Mouse (Mus musculus) erythroblast, embryonic 14.5 days (primary cell): Measurements from ENCODE around the gene Flt3. TPM values are rescaled to one million over a fixed set of nuclear protein-coding genes. Genes with fewer than 3 reads are reported as not detected.

Experiments
- H3K27me3 ChIP-seq: 2 replicates; pipeline ENCODE4 v1.6.1; 2012; ENCODE audit warnings: inconsistent platforms; ENCODE audit not compliant: control insufficient read depth
- H3K36me3 ChIP-seq: 2 replicates; pipeline ENCODE4 v1.6.1; 2012; ENCODE audit warnings: mild to moderate bottlenecking, inconsistent platforms; ENCODE audit not compliant: control insufficient read depth
- H3K4me1 ChIP-seq: 2 replicates; pipeline ENCODE4 v1.6.1; 2012; ENCODE audit warnings: inconsistent platforms; ENCODE audit not compliant: control insufficient read depth
- H3K4me3 ChIP-seq: replicated peaks from 2 replicates; pipeline ENCODE3; 2012; ENCODE audit warnings: moderate library complexity, mild to moderate bottlenecking, inconsistent platforms
- H3K9me3 ChIP-seq: 2 replicates; pipeline ENCODE4 v1.6.1; 2012; ENCODE audit warnings: low read length, inconsistent platforms, mixed read lengths; ENCODE audit not compliant: control insufficient read depth
- GATA1 ChIP-seq: IDR thresholded peaks from 2 replicates; pipeline ENCODE4 v1.6.1; 2012; ENCODE audit warnings: low read length, inconsistent platforms, mixed read lengths
- TAL1 ChIP-seq: IDR thresholded peaks from 3 replicates; pipeline ENCODE4 v1.6.1; 2012; ENCODE audit warnings: low read length, inconsistent platforms, mixed read lengths
- polyA plus RNA-seq: library from polyadenylated mRNA; stranded (reverse); fragments of >175 nt; gene quantifications from 2 replicates; pipeline ENCODE4 v1.2.3, GENCODE M21; 2012

Flt3 gene
- polyA plus RNA-seq, 1 experiment: 0.01 TPM

DNA sequence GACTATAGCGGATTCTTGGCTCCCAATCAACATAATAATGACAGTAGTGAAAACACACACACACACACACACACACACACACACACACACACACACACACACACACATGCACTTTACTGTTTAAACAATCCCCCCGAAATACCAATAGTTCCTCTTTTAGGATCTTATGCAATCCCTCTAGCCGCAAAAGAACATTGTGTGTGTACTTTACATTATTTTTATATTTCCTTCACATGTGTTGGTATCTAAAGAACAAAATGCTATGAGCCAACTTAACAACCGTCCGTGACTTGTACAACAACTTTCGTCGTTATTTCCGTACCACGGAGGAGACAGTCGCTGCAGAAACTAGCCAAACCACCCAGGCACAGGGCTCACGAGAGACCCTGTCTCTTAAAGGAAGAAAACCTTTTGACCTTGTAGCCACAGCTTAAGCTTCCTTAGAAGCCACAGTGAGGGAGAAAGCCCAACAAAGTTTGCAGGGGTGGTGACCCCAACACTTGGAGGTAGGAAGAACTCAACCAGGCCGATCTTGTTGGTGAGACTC is 7.5 kb downstream of the Flt3 start:
- TF ChIP-seq TAL1 (no peak), GATA1 (no peak)

DNA sequence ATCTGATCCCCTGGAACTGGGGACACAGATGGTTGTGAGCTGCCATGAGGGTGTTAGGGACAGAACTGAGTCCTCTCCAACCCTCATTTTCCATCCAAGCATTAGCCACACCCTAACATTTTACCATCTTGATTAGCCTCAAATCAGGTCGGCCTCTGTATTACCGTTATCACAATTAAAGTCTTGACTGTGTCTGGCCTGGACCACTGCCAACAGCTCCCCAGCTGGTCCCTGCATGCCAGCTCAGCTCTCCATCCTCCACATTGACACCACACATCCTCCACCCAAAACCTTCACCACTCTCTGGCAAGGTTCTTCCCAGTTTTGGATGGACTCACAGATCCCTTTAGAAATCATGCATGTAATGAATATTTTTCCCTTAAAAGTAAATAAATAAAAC is 9.5 kb downstream of the Flt3 start:
- H3K27me3 ChIP-seq: peaks cover 5% of the 10 kb centered on the region
- H3K9me3 ChIP-seq: peaks cover 8% of the 10 kb centered on the region
- TF ChIP-seq TAL1: no peak
- no peak for TF ChIP-seq GATA1
- H3K4me3 ChIP-seq: no peak overlapping the region
- H3K4me1 ChIP-seq: peaks cover 34% of the 10 kb centered on the region
- no peaks in the 10 kb centered on the region for H3K36me3 ChIP-seq

More for the DNA sequence above, 7.5 kb downstream of the Flt3 start:
- peaks cover 7% of the 10 kb centered on the region for H3K27me3 ChIP-seq
- H3K9me3 ChIP-seq: peaks cover 10% of the 10 kb centered on the region
- H3K4me3 ChIP-seq: no peak overlapping the region
- no peaks in the 10 kb centered on the region for H3K36me3 ChIP-seq
- H3K4me1 ChIP-seq: peaks cover 24% of the 10 kb centered on the region

DNA sequence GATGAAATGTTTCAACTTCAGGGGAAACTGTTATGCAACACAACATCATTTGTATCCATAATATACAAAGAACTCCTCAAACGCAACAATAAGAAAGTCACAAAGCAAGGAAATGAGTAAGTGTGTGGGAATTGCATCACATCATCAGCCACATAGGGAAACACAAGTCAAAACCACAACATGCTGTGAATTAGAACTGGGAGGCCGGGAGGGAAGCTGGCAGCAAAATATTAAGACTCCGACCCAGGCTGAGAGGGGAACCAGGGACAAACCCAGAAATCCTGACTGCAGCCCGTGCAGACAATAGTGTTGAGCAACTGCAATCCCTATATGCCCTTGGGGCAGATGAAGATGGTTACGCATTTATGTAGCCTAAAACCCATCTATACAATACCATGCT is 11.2 kb downstream of the Flt3 start:
- Histone ChIP-seq H3K27me3 (peaks cover 5% of the 10 kb centered on the region), H3K4me3 (no peak overlapping the region), H3K9me3 (no peaks in the 10 kb centered on the region), H3K4me1 (peaks cover 34% of the 10 kb centered on the region), H3K36me3 (no peaks in the 10 kb centered on the region)
- TF ChIP-seq TAL1 (no peak), GATA1 (no peak)

DNA sequence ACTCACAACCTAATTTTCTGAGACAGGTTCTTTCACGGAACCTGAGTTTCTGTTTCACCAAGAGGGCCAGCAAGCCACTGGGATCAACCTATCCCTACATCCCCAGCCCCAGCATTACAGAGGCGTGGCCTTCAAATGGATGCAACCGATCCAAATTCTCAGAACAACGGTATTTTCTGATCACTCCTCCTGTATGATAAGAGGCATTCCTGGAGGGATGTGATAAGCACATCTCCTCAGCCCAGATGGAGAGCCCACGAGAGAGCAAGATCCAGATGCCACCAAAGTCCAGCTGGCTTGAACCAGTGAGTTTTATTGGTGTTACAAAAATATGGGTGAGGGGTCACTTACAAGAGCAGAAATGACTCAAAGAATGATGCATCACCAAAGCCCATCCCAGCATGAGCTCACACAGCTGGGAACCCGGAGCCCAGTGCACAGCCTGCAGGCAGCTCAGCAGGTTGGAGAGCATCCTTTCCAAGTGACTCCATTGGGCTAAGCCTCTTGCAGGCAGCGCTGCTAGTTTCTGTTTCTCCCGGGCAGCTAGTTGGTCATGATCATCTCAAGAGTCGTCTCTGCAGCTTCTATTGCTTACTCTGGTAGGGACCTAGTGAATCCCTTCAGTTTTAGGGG is 11.8 kb downstream of the Flt3 start:
- H3K4me3 ChIP-seq: no peak overlapping the region
- H3K36me3 ChIP-seq: no peaks in the 10 kb centered on the region
- no peaks in the 10 kb centered on the region for H3K9me3 ChIP-seq
- TF ChIP-seq TAL1: peak; percentile 71
- TF ChIP-seq GATA1: peak; percentile 48; the same call in 1 of the 2 replicates
- H3K27me3 ChIP-seq: peaks cover 5% of the 10 kb centered on the region
- peaks cover 34% of the 10 kb centered on the region for H3K4me1 ChIP-seq

DNA sequence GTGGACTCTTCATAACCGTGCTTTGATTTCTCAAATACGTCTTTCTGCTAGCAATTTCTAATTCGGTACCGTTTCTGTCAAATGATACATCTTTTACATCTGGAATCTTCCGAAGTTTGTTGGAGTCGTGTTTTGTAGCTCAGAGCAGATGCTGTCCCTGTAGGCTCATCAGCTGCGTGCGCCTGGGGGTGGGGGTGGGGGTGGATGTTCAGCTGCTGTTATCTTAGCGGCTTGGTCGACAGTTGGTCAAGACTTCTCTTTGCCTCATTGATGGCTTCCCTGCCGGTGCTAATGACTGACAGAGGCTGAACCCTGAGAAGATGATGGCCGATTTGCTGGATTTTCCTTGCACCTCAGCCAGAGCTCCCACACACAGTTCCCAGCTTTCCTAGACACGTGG is 13.4 kb downstream of the Flt3 start:
- Histone ChIP-seq H3K36me3 (no peaks in the 10 kb centered on the region), H3K9me3 (no peaks in the 10 kb centered on the region), H3K27me3 (peaks cover 2% of the 10 kb centered on the region), H3K4me1 (peaks cover 34% of the 10 kb centered on the region), H3K4me3 (no peak overlapping the region)
- TF ChIP-seq TAL1 (no peak), GATA1 (no peak)

DNA sequence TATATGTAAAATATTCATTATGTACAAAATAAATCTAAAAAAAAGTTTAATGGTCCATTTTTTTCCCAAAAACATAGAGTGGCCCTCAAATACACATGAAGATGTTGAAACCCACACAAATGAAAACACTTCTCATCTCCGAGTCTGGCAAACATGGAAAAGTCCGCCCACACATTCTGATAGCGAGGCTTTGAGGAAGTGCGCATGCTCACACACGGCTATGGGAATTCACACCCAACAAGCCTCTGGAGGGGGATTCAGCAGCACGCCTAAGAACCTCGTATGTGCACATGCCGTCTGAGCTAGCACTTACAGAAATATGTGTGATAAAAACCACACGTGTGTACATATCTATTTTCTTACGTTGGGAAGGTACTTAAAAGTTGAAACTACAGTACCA is 18.9 kb downstream of the Flt3 start:
- Histone ChIP-seq H3K4me3 (peak overlapping the region; percentile 28), H3K4me1 (peaks cover 2% of the 10 kb centered on the region), H3K36me3 (no peaks in the 10 kb centered on the region), H3K9me3 (no peaks in the 10 kb centered on the region), H3K27me3 (no peaks in the 10 kb centered on the region)
- TF ChIP-seq TAL1 (no peak), GATA1 (no peak)

DNA sequence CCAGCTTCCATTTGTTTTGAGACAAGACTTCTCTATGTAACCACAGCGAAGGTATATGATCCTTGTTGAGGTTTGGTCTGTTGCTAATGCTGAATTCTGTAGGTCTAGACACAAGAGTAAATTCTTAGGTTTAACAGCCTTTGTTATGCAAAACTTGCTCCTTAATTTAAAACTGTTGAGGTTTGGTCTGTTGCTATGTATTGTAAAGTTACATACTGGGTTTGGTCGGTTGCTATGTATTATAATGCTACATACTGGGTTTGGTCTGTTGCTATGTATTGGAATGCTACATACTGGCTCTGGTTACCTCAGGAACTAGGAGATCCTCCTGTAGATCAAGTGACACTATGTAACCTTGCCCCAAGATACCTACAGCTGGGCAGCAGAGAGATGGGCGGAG is 20.8 kb downstream of the Flt3 start:
- TF ChIP-seq TAL1 (no peak), GATA1 (no peak)
- Histone ChIP-seq H3K27me3 (no peaks in the 10 kb centered on the region), H3K4me1 (peaks cover 2% of the 10 kb centered on the region), H3K4me3 (no peak overlapping the region), H3K36me3 (no peaks in the 10 kb centered on the region), H3K9me3 (no peaks in the 10 kb centered on the region)

DNA sequence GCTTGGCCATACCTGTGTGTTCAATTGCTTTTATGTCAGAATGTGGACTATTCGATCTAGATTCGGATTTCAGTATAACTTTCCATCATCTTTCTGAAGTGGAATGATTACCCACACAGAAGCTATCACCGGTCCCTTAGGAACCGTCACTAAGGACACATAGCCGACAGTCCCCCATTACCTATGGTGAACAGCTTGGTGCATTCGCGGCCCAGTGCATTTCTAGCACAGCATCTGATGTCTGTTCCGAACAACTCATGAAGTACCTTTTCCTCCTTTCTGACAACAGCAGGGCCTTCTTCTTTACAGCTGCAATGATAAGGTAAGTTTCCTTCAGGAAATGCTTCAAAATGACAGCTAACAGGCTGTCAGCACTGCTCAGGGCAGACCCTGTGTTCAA is 30.0 kb downstream of the Flt3 start:
- Histone ChIP-seq H3K4me1 (no peaks in the 10 kb centered on the region), H3K27me3 (peaks cover 19% of the 10 kb centered on the region), H3K4me3 (no peak overlapping the region), H3K36me3 (no peaks in the 10 kb centered on the region), H3K9me3 (no peaks in the 10 kb centered on the region)
- TF ChIP-seq TAL1: no peak
- no peak for TF ChIP-seq GATA1

DNA sequence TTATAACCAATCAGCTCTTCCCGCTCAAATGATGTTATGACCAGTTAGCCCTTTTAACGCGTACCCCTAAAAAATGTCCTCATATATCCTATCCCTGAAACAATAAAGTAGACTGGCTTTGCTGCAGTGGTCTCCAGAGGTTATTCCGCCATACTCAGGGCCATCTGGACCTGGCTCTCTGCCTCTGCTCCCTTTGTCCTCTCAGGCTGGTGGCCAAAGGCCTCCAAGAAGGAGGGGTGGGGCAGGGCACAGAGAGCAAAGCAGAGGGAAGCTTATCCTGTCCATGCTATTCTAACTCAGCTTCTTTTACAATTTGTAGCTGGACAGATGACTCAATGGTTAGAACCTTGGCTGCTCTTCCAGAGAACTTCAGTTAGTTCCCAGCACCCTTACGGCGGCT is 32.1 kb downstream of the Flt3 start:
- H3K27me3 ChIP-seq: peaks cover 19% of the 10 kb centered on the region
- no peaks in the 10 kb centered on the region for H3K36me3 ChIP-seq
- TF ChIP-seq TAL1: no peak
- no peak for TF ChIP-seq GATA1
- H3K4me3 ChIP-seq: no peak overlapping the region
- H3K9me3 ChIP-seq: no peaks in the 10 kb centered on the region
- no peaks in the 10 kb centered on the region for H3K4me1 ChIP-seq
